Mouse (Mus musculus): ENCODE data around the gene 1810043G02Rik. TPM values are rescaled to one million over a fixed set of nuclear protein-coding genes. Genes with fewer than 3 reads are reported as not detected.

1810043G02Rik gene
- 10.4 TPM for total RNA-seq (2023)

GRCm38 (mm10) chr10:77978351-77979350, at the start of gene 1810043G02Rik:
Gene 1810043G02Rik (plus strand): TSS chr10:77978524.

GRCm38 (mm10) chr10:77970481-77970880, 7.8 kb upstream of the 1810043G02Rik start, which contains the start of gene Trpm2:
Gene Trpm2 (minus strand): TSS chr10:77970563.

GRCm38 (mm10) chr10:78009945-78010293, 31.6 kb downstream of the 1810043G02Rik start, which contains the start of gene Pfkl:
Gene Pfkl (minus strand): TSS chr10:78010083.

Other genes with a start within 250 kb of the 1810043G02Rik start
- not detected for gene Gm18596, start 235.9 kb upstream of the 1810043G02Rik start, total RNA-seq (2023)
- not detected for gene Gm9736, start 227.2 kb upstream of the 1810043G02Rik start, total RNA-seq (2023)
- not detected for gene Gm3233, start 218.8 kb upstream of the 1810043G02Rik start, total RNA-seq (2023)
- not detected for gene Gm3238, start 207.2 kb upstream of the 1810043G02Rik start, total RNA-seq (2023)
- not detected for gene Gm7138, start 201.6 kb upstream of the 1810043G02Rik start, total RNA-seq (2023)
- gene Gm3250, start 196.0 kb upstream of the 1810043G02Rik start, total RNA-seq (2023) = not detected
- gene Gm7137, start 190.3 kb upstream of the 1810043G02Rik start, total RNA-seq (2023) = not detected
- gene Gm9639, start 183.4 kb upstream of the 1810043G02Rik start, total RNA-seq (2023) = not detected
- gene Gm19668, start 179.4 kb upstream of the 1810043G02Rik start, total RNA-seq (2023) = not detected
- not detected for gene Gm9507, start 166.7 kb upstream of the 1810043G02Rik start, total RNA-seq (2023)
- gene Gm2696, start 163.8 kb upstream of the 1810043G02Rik start, total RNA-seq (2023) = not detected
- gene Krtap10-4, start 151.4 kb upstream of the 1810043G02Rik start, total RNA-seq (2023) = not detected
- gene Krtap10-10, start 142.6 kb upstream of the 1810043G02Rik start, total RNA-seq (2023) = not detected
- gene Gm36176, start 131.7 kb upstream of the 1810043G02Rik start, total RNA-seq (2023) = not detected
- not detected for gene Gm10318, start 125.7 kb upstream of the 1810043G02Rik start, total RNA-seq (2023)
- gene Gm3285, start 116.5 kb upstream of the 1810043G02Rik start, total RNA-seq (2023) = not detected
- gene Lrrc3, start 76.0 kb upstream of the 1810043G02Rik start, total RNA-seq (2023) = not detected
- 2.8 TPM for gene Trpm2, start 8.0 kb upstream of the 1810043G02Rik start, total RNA-seq (2023)
- gene Pfkl, start 31.6 kb downstream of the 1810043G02Rik start, total RNA-seq (2023) = 64.9 TPM
- gene Dnmt3l, start 63.4 kb downstream of the 1810043G02Rik start, total RNA-seq (2023) = not detected
- gene Aire, start 65.1 kb downstream of the 1810043G02Rik start, total RNA-seq (2023) = 0.61 TPM
- gene Icosl, start 90.8 kb downstream of the 1810043G02Rik start, total RNA-seq (2023) = 13.0 TPM
- 48.0 TPM for gene D10Jhu81e, start 191.3 kb downstream of the 1810043G02Rik start, total RNA-seq (2023)
- 32.0 TPM for gene Pwp2, start 206.6 kb downstream of the 1810043G02Rik start, total RNA-seq (2023)